Mouse (Mus musculus): ENCODE results near the gene Llgl2.

Gene Llgl2

DNA sequence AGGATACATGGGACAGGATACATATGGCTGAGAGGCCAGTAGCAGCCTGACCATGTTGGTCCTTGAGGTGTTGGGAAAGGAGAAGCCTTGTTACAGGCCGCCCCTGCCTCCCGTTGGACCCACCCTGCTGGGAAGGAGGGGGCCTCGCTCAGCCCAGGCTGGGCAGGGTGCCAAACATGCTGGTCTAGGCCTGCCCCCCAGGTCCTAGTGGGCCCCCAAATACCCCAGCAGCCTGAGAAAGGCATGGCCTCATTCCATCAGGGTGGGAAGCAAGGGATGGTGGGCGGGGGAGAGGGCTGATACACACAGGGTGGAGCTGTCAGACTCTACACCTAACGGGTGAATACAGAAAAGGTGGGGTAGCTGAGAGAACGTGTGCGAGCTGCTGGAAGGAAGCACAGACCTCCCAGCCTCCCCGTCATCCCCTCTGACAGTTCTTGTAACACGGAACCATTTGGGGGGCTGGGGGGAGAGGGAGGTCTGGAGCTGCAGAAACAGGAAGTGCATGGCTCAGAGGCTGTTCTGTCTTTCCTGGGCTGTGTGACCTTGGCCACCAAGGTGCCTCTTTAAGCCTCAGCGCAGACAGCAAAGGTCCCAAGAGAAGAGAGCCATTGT lies 15.0 kb upstream of the Llgl2 start:
- DNase-seq (ENCODE audit: low read depth, low spot score) = no peak

DNA sequence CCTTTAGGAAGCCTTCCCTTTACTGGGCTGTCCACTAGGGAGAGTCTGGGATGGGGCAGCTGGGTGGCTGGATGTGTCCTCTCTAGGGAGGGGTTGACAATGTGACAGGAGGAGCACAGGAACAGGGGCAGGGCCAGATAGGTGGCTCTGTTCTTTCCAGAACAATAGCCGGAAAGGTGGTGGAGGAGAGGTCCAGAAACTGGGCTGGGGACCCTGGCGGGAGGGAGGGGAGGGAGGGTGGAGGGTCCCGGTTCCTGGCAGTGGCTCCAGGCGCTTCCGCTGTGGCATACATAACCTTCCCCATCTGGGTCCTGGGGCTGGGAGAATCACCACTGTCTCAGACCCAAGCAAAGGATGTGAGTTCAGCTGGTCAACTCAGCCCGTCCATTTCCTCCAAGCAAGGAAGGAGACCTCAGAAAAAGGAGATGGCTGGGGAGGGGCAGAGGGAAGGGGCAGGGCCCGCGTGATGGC lies 14.5 kb upstream of the Llgl2 start:
- DNase-seq (ENCODE audit: low read depth, low spot score) = no peak

DNA sequence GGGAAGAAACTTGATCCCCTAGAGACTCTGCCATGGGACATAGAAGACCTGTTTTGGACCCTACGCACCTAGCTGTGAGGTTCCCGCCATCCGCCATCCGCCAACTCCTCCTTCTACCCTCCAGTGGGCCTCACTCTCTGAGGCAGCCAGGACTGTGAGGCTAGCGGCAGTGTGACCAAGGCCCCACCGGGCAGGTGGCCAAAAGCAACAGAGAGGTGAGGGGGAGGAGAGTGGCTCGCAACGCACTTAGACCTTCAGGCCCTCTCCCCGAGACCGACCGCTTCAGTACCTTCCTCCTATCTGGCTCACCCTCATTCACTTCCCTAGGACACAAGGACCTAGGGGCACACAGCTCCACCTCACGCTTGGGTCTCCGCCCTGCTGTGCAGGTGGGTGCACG lies 13.5 kb upstream of the Llgl2 start:
- DNase-seq (ENCODE audit: low read depth, low spot score) = no peak

DNA sequence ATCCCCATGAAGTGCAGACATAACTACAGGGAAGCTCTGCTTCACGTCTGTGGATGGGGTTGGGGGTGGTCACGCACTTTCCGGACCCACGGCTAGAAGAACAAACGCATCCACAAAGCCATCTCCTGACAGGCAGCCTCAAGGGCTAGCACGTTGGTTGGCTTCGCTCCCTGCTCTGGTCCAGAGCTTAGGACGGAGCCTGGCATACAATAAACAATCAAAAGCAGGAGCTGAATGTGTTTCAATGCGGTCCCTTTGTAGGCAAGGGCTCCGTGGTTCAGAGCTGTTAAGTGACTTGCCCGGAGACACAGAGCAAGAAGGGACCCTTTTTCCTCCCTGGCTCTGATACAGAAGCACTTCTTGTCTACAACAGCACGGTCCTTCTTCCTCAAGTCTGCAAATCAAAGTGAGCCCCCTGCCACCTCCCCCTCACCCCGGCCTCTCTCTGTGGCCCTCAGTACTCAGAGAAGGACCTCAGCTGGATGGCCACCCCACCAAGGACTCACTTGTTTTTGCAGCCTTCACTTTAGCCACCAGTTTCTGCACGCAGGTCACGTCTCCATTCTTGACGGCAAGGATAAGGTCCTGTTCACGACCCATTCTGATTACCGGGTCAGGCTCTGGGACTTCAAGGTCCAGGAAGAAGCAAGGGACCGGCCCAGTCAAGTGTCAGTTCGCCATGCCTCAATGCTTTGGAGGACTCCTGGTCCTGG lies 12.3 kb upstream of the Llgl2 start:
- DNase-seq (ENCODE audit: low read depth, low spot score) = no peak

DNA sequence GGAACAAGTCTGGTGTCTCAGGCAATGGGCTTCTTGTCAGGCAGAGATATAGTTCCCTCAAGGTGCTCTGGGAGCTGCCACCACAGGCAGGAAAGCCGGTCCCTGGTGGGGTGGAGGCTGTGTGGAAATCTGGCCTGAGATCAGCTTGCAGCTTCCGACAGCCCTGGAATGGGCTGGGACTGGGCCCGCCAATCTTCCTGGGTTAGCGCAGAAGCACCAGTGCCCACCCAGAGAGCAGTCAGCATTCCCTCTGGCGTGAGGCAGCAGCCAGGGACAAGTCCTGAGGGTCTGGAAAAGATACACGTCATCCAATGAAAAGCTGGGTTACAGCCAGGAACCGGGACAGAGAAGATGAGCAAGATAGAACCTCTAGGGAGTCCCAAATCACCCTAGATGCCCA lies 11.8 kb upstream of the Llgl2 start:
- no peak for DNase-seq (ENCODE audit: low read depth, low spot score)

DNA sequence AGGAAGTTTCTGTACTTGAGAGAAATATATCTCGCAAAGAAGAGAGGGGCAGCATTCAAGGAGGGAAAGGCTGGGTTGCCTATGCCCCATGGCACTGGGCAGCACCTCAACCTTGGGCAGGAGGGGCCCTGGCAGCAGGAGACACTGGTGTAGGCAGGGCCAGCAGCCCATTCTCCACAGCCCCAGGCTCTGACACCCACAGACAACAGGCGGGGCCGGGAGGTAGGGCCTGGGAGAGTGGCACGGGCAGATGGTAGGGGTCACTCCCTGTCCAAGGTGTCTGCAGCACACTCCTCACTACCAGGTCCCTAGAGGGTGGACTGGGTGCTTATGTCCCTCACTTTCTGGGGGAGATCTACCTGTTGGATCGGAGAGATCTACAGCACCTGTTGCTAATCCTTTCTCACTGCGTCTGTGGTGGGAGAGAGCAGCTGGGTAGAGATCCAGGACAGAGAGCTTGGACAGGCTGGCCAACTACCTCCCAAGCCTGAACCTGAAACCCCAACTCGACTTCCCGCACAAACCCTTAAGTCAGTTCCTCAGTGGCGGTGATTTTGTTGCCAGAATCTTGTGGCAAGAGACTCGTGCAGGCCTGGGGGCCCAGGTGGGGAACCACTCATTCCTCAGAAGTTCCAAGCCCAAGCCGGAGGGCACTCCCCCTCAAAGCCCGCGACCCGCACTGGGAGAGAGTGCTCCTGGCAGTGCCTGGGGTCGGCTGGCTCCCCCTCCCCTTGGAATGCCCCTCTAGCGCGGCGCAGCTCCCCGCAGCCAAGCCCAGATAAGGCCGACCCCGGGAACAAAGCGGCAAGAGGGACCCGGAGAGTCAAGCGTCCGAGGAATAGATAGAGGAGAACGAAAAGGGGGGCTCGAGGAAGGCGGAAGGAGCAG lies 11.1 kb upstream of the Llgl2 start:
- DNase-seq (ENCODE audit: low read depth, low spot score) = no peak

DNA sequence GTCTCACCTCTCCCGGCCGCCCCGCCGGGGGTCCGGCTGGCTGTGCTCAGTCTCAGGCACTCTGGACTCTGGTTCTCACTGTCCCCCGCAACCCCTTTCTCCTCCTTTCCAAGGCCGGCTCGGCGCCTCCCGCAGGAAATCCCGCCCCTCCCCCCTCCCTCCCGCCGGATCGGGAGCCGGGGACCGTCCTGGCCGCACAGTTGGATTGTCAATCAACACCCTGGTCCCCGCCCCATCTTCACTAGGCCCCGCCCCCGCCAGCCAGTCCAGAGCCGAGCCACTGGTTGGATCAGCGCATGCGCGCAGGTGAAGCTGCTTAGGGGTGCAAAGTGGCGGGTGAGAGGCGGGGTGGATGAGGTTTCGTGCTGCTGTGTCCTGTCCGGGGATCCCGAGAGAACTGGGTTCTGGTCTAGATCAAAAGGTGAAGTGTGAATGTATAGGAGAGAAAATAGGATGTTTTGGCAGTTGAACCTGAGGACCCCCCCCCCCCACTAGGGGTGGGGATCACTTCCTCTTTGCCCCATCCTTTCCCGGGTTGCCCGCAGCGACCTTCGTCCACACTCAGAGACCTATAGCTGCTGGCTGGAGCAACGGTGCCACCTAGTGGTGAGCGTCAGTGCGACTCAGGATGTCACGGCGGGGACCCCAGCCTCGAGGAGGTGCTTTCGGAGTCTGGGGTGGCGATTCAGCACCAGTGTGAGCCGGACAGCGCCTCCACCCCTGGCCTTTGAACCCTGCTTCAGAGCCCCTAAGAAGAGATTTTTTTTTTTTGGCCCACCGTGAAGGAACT lies 10.1 kb upstream of the Llgl2 start, which contains the start of gene Caskin2:
Gene Caskin2, minus strand, starts transcription at position 133 of the 790 bp plus-strand sequence.
- DNase-seq (ENCODE audit: low read depth, low spot score) = peak; percentile 97

DNA sequence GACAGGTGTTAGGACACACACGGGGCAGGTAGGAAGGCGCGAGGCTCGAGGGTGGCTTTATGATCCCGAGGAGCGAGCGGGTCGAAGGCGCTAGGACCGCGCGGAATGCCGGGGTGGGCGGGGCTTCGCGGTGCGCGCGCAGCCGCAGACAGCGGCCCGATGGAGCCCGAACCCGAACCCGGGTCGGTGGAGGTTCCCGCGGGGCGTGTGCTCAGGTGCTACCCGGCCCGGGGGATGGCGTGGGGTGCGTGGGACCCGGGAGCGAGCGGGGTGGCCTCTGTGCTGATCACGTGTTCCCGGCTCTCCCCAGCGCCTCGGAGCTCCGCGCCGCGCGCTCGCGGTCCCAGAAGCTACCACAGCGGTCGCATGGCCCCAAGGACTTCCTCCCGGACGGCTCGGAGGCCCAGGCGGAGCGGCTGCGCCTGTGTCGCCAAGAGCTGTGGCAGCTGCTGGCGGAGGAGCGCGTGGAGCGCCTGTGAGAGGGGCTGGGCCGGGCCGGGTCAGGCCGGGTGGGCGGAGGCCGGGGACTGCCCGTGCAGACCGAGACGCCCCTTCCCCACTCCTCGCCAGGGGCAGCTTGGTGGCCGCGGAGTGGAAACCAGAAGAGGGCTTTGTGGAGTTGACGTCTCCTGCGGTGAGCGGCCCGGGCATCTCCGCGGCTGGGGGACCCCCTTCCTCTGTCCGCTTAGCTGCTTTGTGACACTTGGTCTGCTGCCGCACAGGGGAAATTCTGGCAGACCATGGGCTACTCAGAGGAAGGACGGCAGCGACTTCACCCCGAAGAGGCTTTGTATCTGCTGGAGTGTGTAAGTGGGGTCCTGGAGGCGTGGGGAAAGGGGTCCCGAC lies 9.0 kb upstream of the Llgl2 start, which contains the start of gene Tsen54:
Gene Tsen54, plus strand, starts transcription at position 120 of the 846 bp plus-strand sequence.
- peak; percentile 80 for DNase-seq (ENCODE audit: low read depth, low spot score)

DNA sequence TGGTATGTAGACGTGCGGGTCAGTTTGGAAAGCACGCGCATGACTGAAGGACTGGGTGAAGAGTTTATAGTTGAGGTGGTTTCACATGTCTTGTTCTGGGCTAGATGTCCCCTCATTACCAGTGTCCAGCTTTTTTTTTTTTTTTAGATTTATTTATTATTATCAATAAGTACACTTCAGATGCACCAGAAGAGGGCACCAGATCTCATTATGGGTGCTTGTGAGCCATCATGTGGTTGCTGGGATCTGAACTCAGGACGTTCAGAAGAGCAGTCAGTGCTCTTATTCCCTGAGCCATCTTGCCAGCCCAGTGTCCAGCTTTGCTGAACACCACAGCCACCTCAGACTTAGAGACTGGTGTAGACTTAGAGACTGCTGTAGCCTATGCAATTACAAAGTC lies 6.5 kb upstream of the Llgl2 start:
- no peak for DNase-seq (ENCODE audit: low read depth, low spot score)

DNA sequence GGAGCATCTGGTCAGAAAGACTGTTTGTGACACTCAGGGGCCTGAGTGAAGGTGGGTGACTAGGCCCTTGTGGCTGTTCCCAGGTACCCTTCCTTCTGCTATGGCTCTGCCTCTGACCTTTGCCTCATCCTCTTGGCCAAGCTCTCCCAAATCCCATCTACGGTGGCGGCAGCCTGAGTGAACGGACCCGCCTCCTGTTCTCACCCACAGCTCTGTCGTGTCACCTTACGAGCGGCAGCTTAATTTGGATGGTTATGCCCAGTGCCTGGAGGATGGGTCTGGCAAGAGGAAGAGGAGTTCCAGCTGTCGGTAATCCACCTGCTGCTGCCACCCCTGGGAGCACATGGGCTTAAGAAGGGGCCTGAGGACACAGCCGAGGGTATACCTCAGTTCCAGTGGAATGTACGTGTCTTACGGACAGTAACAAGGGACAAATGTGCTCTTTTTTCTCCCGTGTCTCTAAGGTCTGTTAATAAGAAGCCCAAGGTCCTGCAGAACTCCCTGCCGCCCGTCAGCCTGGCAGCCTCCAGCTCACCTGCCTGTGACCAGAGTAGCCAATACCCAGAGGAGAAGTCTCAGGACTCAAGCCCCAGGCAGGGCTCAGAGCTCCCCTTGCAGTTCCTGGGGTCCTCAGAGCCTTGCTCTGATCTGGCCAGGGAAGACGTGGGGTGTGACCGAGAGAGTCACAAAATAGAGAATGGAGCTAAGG lies 3.8 kb upstream of the Llgl2 start:
- no peak for DNase-seq (ENCODE audit: low read depth, low spot score)

DNA sequence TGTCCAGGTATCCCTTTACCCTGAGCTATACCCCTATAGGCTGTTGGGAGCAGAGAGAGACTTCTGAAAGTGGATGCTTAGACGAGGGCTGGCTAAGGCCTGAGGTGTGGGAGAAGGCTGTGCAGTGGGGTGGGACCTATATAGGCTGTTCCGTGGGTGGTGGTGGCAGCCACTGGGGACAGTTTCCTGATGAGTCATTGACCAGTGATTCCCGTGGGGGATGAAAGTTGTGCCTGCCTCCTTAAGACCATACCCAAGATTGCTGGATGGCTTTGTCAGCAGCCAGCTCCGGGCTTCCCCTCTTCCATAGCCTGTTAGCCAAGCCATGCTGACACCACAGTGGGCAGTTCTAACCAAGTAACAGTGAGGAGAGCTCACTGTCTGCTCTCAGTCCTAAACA lies 2.8 kb upstream of the Llgl2 start:
- DNase-seq (ENCODE audit: low read depth, low spot score) = no peak

DNA sequence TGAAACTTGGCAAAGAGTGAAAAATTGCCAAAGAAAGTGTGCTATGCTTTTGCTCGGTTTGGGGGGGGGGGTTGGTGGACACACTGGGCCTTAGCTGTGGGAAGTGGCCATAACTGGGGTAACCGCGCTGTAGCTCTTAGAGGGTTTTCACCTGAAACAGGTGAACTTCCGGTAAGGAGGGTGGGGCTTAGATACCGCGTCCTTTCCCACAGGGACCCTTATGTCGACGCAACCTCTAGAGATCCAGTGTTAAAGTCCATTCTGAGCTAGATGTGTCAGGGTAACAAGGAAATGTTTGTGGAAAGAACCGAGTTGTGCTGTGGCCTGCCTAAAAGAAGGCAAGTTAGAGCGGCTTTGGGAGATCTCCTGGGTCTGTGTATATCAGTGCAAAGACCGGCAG lies 964 bp downstream of the Llgl2 start:
- no peak for DNase-seq (ENCODE audit: low read depth, low spot score)

DNA sequence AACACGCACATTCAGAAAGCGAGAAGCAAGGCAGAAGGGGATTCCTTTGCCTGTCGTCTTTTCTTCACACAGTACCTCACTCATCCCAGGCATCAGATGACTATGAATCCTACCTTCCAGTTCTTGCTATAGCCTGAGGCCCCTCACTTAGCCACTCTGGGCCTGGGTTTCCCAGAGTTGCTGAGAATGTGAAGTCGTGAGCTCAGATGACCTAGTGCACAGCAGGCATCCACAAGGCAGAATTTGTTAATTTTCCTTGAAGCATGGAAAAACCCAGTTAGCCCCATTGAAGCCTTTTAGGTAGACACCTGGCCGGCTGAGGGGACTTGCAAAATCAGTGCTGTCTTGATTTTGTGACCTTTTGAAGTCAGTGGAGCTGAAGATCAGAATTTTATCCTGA lies 2.6 kb downstream of the Llgl2 start:
- DNase-seq (ENCODE audit: low read depth, low spot score) = no peak

DNA sequence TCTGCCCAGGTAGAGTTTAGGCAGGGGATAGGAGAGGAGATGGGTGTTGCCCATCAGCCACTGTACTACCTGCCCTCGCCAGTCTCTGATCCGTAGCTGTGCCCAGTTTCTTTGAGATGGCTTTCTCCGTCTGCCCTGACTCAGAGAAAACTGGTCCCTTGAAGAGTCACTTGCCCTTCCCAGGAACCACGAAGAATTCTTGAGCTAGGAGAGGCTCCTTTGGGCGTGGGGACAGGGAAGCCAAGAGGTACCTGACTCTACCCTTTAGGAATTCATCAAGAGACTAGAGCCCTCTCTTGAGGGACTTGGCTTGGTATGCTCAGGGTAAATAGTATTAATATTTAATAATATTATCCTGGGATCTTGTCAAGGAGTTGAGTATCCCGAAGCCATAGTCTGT lies 3.8 kb downstream of the Llgl2 start:
- DNase-seq (ENCODE audit: low read depth, low spot score) = no peak

DNA sequence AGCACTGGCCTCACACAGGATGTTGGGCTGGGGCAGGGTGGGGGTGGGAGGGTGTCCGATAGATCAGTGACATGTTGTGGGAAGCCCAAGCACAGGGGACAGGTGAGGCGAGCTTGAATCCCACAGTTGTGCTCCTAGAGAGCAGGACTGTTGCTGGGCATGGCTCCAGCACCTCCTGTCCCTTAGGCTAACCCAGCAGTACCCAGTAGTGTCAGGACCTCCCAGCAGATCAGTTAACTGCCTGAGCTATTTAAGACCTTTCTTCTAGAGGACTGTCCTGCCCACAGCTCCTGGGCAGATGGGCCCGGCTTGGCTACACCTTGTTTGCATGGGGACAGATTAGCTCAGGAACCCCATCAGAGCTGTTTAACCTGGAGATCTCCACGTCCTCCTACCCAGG lies 5.2 kb downstream of the Llgl2 start:
- no peak for DNase-seq (ENCODE audit: low read depth, low spot score)

DNA sequence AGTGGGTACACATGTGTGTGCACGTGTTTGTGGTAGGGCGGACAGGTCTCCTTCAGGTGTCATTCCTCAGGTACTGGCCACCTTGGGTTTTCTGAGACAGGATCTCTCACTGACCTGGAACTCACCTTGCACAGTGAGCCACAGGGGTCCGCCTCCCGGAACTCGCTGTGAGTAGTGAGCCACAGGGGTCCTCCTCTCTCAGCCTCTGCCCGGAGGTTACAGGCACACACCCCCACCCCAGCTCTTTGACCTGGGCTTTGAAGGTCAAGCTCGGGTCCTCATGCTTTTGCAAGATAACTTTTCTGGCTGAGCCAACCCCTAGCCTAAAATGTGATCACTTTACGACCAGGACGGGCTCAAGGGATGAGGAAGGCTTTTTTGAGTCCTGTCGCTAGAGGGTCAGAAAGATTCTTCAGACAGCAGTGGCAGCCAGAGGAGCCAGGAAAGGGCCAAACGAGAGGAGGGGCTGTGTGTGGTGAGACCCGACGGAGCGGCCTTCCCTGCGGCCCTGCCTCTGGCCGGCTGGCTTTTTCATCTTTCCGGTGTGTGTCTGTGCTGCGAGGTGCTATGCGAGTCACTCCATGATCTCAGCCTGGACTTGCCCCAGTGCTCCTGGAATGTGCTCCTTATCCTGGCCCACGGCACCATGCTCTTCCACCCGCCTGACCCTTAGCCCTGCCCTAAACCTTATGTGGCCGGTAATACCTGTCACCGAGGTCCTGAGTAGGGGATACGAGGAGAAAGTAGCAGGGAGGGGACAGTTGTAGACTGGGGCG lies 6.9 kb downstream of the Llgl2 start:
- DNase-seq (ENCODE audit: low read depth, low spot score) = no peak

DNA sequence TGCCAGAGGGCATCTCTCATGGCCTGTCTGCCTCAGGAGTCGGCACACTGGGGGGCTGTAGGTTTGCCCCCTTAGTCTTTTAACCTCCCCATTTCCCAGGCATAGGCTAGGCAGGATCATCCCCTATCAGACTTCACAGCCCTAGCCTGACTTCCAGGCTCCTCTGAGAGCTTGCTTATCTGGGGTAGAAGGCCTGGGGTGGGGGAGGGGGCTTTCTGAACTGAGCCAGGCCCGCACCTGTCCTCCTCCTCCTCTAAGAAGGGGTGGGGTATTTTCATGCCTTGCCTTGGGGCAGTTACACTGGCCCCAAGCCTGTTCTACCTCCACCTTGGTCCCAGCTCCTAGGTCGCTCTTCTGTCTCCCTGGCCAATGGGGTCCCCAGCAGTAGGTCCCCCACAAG lies 7.7 kb downstream of the Llgl2 start:
- DNase-seq (ENCODE audit: low read depth, low spot score) = no peak

DNA sequence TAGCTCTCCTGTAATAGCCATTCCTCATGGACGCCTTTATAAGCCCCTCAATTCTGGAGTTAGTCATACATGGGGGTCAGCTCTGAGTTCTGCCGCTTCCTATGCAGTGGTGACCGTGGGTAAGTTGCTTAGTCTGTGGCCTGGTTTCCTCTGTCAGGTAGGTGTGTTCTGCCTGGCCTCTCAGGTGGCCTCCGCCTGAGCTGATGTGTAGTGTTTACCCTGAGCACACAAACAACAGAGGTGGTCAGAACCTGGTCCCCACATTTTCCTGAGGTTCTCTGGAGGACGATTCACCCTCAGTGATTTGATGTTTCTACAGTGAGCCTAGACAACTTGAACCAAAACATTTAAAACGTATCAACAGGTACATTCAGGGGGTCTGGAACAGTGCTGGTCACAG lies 8.2 kb downstream of the Llgl2 start:
- no peak for DNase-seq (ENCODE audit: low read depth, low spot score)

DNA sequence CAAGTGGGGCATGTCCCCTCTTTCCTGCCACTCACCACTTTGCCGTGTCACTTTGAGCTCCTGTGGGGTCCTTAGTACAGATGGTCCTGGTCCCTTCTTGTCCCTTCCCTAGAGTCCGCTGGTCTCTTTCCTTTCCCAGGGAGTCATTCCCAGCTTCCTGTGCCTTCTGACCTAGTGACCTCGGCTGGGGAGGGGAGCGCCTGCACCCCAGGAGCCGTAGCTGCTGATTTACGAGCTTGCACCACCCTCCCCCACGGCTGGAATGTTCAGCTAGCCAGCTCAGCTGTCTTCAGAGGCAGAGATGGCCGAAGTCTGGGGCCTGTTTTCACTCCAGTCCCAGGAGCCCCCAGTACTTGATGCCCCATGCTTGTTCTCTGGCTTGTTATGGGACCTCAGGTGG lies 8.7 kb downstream of the Llgl2 start:
- DNase-seq (ENCODE audit: low read depth, low spot score) = no peak
